Mouse (Mus musculus): ENCODE measurements around the gene Gm20877.
"Not testable (repeated sequence)": the region's sequence is repeated elsewhere in the genome, so short reads cannot be mapped to it uniquely, and the experiment has no call there.

Gene Gm20877

DNA sequence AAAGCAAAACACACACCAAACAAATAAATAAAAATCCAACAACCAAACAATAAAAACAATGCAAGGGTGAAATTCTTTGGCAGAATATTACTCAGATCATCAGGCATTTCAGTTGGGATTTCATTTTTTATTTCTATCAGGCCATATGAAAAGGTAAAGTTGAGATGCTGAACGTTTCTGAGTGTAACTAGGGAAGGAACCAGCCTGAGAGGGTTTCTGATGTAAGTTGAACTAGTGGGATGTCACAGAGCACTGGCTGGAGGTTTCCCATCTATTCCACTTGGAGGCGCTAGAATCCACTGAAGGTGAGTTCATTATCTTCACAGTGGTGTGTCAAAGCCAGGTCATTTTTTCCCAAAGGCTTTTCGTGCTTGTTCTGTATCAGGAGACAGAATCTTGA, at the start of gene Gm20877:
Gene Gm20877, plus strand, starts transcription at position 301 of the 400 bp plus-strand sequence.
- not testable (repeated sequence) for DNase-seq (ENCODE audit: low read depth)

Data from NIH3T3 (cell line).